Mouse (Mus musculus) kidney, adult 8-10 months (tissue): Measurements from ENCODE around the gene Dop1b.
"Not testable (repeated sequence)": the region's sequence is repeated elsewhere in the genome, so short reads cannot be mapped to it uniquely, and the experiment has no call there.

Experiments used
- DNase-seq, 2 experiments: peaks; one replicate each; pipeline ENCODE4 v3.0.0; 2022

Gene Dop1b

DNA sequence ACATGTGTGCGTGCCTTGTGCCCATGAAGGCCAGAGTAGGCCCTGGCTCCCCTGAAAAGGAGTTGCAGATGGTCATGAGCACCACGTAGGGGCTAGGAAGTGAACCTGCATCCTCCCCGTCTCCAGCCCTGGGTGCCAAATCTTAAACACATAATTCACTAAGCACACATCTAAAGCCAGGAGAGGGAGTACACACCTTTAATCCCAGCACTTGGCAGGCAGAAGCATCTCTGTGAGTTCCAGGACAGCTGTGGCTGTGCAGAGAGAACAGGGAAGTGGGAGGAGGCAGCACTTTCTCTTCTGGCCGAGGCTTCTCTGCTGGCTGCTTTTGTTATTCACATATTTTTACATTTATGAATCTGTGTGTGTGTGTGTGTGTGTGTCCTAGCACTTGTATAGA, 52.9 kb downstream of the Dop1b start:
- DNase-seq = no peak

- peak; percentile 24 to 59 for DNase-seq
Measured at GRCm38 (mm10) chr16:93766956-93767355, 55.3 kb downstream of the Dop1b start.

- no peak for DNase-seq
Measured at GRCm38 (mm10) chr16:93767548-93767947, 55.8 kb downstream of the Dop1b start.

GRCm38 (mm10) chr16:93769621-93770020, 57.9 kb downstream of the Dop1b start:
- peak; percentile 49 to 62 for DNase-seq

GRCm38 (mm10) chr16:93770271-93770926, 58.7 kb downstream of the Dop1b start:
- peak; percentile 53 to 61 for DNase-seq

GRCm38 (mm10) chr16:93774658-93775057, 63.0 kb downstream of the Dop1b start:
- no peak for DNase-seq

DNA sequence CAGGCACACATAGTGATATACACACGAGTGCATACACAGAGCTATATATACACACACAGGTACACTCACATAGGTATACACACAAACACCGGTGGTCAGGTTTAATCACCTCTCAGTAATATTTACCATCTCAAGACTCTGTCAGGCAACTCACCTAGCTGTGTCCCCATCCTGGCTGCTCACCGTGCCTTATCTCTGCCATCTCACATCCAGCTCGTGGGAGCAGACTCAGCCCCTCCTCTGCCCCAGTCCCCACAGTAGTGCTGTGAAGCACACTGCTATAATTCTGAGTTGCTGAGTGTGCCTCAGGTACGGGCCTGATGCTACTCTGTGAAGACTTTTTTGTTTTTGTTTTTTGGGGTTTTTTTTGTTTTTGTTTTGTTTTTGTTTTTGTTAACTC, 64.8 kb downstream of the Dop1b start:
- peak; percentile 28 to 48 for DNase-seq

GRCm38 (mm10) chr16:93777247-93777999, 65.7 kb downstream of the Dop1b start:
- DNase-seq = no peak

GRCm38 (mm10) chr16:93778393-93778792, 66.7 kb downstream of the Dop1b start:
- DNase-seq = not testable (repeated sequence)

DNA sequence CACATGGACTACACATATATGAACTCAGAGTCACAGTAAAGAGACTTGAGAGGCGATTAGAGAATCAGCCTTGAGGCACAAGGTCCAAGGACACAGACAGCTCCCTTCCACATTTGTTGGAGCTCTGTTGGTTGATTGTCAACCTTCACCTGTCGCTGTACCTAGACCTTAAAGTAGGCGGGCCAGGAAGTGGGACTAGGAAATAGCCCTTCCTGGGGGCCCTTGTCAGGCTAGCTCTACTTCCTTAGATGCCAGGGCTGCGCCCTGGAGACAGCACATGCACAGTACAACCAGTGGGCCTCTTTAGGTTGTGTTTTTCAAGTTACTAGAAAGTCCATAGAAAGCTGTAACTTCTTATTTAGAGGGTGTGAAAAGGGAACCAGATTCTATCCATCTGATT, 67.8 kb downstream of the Dop1b start:
- no peak for DNase-seq

GRCm38 (mm10) chr16:93780660-93781479, 69.2 kb downstream of the Dop1b start:
- no peak for DNase-seq

DNA sequence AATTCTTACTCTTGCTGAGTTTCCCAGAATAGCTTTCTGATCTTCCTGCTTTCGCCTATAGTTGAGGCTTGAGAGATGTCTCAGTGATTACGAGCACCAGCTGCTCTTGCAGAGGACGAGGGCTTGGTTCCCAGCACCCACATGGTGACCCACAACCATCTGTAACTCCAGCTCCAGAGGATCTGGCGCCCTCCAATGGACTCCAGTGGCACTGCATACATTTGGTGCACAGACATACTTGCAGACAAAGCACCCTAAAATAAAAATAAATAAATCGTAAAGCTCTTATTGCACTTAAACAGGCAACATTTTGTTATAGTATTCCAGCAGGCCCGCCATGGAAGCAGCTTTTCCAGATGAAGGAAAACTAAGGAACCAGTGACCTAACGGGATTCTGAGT, 72.5 kb downstream of the Dop1b start:
- no peak for DNase-seq

GRCm38 (mm10) chr16:93785805-93786204, 74.1 kb downstream of the Dop1b start:
- peak; percentile 38 to 68 for DNase-seq

GRCm38 (mm10) chr16:93788388-93788787, 76.7 kb downstream of the Dop1b start:
- DNase-seq = no peak

GRCm38 (mm10) chr16:93788881-93789280, 77.2 kb downstream of the Dop1b start:
- DNase-seq = no peak

DNA sequence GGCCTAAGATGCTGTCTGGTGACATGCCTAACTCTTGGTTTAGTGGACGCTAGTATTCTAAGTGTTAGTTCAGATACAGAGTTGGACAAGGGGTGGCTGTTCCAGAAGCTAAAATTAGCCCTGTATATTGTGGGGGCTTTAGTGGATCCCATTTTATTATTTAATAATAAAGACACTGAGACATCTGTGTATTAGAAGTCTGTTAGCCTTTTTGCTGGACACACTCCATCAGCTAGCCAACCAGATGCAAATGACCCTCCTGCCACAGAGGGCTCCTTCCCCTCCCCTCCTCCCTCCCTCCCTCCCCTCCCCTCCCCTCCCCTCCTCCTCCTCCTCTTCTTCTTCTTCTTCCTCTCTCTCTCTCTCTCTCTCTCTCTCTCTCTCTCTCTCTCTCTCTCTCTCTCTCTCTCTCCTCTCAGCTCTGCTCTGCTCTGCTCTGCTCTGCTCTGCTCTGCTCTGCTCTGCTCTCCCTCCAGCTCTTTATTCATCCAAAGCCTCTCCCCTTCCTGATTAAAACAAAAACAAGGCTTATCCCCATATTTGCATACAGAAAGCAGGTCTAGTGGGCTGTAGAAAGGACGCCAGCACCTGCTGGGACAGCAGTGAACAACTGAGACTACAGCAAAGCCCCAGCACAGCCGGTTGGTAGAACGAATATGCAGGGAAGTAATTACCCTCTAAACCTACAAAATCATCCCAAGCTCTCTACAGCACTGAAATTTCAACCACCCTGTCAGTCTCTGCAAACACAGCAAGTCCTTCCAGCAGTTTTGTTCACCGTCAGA, 78.5 kb downstream of the Dop1b start:
- DNase-seq = no peak

DNA sequence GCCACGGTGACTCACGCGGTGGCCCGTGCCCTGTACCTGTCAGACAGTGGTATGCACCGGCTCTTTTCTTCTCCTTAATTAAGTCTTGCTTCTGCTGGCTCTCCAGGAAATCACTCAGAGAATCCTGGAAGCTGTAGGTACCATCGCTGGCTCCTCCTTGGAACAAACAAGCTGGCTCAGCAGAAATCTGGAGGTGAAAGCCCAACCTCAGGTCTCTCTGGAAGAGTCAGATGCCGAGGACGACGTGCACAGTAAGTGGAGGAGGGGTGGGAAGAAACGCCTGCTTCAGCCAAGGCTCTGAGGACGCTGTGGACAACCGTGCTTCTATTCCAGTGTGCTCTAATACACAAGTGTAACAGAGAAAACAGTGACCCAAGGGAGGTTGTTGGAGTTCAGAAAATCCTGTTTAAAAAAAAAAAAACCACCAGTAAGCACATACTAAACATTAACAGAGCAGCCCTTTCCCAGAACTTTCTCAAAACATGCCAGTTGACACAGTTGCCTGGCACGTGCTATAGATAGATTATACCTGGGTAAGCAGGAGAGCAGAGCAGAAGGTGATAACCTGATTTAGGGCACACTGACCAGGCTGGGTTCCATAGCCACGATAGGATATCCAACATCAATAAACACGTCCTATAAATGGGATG, 81.4 kb downstream of the Dop1b start:
- peak in 1 of 2 experiments; percentile 24 for DNase-seq

- no peak for DNase-seq
Measured at GRCm38 (mm10) chr16:93794845-93795244, 83.1 kb downstream of the Dop1b start.

GRCm38 (mm10) chr16:93795391-93795790, 83.7 kb downstream of the Dop1b start:
- no peak for DNase-seq

DNA sequence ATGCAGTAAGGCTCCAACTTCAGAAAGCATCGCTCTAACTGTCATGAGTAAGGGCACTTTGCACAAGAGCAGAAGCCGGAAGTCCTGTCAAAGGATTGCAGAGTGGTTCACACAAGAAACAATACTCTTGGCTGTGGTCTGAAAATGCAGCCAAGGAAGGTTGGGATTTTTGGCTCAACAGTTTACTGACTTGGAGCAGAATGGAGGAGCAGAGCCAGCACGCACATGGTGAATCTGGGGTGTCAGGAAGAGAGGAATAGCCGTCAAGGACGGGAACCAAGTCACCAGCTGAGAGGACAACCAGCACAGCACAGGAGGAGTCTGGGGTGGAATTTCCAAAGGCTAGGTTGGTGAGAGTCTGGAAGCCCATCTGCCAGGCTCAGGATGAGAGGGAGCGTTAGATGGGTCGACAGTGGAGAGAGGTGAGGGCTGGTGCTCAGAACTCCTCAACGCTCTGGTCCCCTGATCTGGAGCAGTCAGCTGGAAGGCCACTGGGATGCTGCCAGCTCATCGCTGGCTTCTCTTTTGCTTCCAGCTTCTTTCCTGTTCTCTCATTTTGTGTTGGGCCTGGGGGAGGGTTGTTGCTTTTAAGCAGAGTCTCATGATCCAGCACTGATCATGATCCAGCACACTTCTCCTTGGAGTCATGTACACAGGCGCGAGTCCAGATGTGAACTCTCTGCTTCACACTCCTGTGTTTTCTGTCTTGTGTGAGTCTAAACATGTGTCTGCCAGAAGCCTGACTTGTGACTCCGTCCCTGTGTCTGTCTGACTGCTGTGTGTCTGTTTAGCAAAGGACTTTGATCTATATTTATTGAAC, 85.5 kb downstream of the Dop1b start:
- no peak for DNase-seq

- DNase-seq = no peak
Measured at GRCm38 (mm10) chr16:93797841-93798492, 86.3 kb downstream of the Dop1b start.
